Comparison of ENCODE assay signal across 9 mouse cellular contexts in the genomic region with DNA sequence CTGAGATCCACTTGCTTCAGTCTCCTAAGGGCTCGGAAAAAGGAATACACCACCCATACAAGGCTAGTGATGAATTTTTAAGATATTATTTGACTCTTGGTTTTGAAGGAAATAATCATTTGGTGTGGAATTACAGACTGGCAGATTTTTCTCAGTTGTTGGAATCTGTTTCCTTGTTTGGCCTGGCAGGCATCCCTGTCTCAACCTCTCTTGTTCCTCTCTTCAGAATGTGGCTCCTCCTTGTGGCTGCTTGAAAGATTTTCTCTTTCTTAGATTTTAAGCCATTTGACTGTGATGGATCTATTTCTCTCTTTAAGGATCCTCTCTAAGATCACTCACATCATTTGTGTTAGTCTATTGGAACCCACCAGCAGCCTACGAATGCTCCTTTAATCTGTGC. TPM values are rescaled to one million over a fixed set of nuclear protein-coding genes. Genes with fewer than 3 reads are reported as not detected.
DNase-seq lines count a peak whose midpoint lies in the region; ATAC-seq lines count a peak whose summit lies in the region.
"Had no signal": no experiment of that assay in that cellular context is flagged by ENCODE, and none has a peak within 500 bp of the region (broad histone marks: within the 10 kb centered on the region; RNA-seq: fewer than 3 reads in every experiment).

No protein-coding gene starts in this region.

- no peak overlapping the region for H3K27ac ChIP-seq in forebrain, embryonic 14.5 days (ENCODE audit: low read depth, low read length)
- no peak overlapping the region for H3K27ac ChIP-seq in forebrain, embryonic 11.5 days (ENCODE audit: low read depth, low read length)
- no peak overlapping the region for H3K27ac ChIP-seq in midbrain, embryonic 14.5 days (replicated peaks; ENCODE audit: low read depth, low read length)
- no peak overlapping the region for H3K27ac ChIP-seq in midbrain, embryonic 13.5 days
- no peak overlapping the region for H3K27ac ChIP-seq in midbrain, embryonic 10.5 days (replicated peaks)
- H3K27ac ChIP-seq: lung, embryonic 15.5 days had no signal

- no peak overlapping the region for H3K9ac ChIP-seq in forebrain, embryonic 14.5 days (ENCODE audit: low read length)
- H3K9ac ChIP-seq in forebrain, embryonic 11.5 days (ENCODE audit: low read length) = no peak overlapping the region
- H3K9ac ChIP-seq in midbrain, embryonic 14.5 days (replicated peaks; ENCODE audit: low read length) = no peak overlapping the region
- H3K9ac ChIP-seq in midbrain, embryonic 13.5 days (replicated peaks) = no peak overlapping the region
- H3K9ac ChIP-seq: lung, embryonic 15.5 days had no signal

- WGBS in forebrain, embryonic 14.5 days = 85% methylated on average over 2 of the region's 2 CpGs
- 77% methylated on average over 2 of the region's 2 CpGs for WGBS in forebrain, embryonic 11.5 days
- WGBS in midbrain, embryonic 14.5 days = 88% methylated on average over 2 of the region's 2 CpGs
- 78% methylated on average over 2 of the region's 2 CpGs for WGBS in midbrain, embryonic 13.5 days
- WGBS in midbrain, embryonic 10.5 days = 80% methylated on average over 2 of the region's 2 CpGs

- no peaks in the 10 kb centered on the region for H3K9me3 ChIP-seq in forebrain, embryonic 14.5 days (replicated peaks; ENCODE audit: control insufficient read depth, low read length)
- H3K9me3 ChIP-seq in forebrain, embryonic 11.5 days (ENCODE audit: control insufficient read depth, low read length) = no peaks in the 10 kb centered on the region
- no peaks in the 10 kb centered on the region for H3K9me3 ChIP-seq in midbrain, embryonic 14.5 days (ENCODE audit: control insufficient read depth, low read length)
- H3K9me3 ChIP-seq in midbrain, embryonic 13.5 days = no peaks in the 10 kb centered on the region
- H3K9me3 ChIP-seq in midbrain, embryonic 10.5 days (replicated peaks) = no peaks in the 10 kb centered on the region
- H3K9me3 ChIP-seq: lung, embryonic 15.5 days had no signal

- 0 out of 2 replicates have a peak, but pooled peaks cover 4% of the 10 kb centered on the region for H3K4me1 ChIP-seq in forebrain, embryonic 14.5 days (ENCODE audit: control insufficient read depth, insufficient read depth, low read length)
- H3K4me1 ChIP-seq in forebrain, embryonic 11.5 days (replicated peaks; ENCODE audit: control insufficient read depth, insufficient read depth, low read length) = no peaks in the 10 kb centered on the region
- H3K4me1 ChIP-seq in midbrain, embryonic 14.5 days (ENCODE audit: control insufficient read depth, insufficient read depth, low read length) = no peaks in the 10 kb centered on the region
- peaks cover 5% of the 10 kb centered on the region for H3K4me1 ChIP-seq in midbrain, embryonic 13.5 days (replicated peaks)
- peaks cover 10% of the 10 kb centered on the region for H3K4me1 ChIP-seq in midbrain, embryonic 10.5 days
- H3K4me1 ChIP-seq: lung, embryonic 15.5 days had no signal

- no peak for ATAC-seq in forebrain, embryonic 14.5 days
- ATAC-seq in forebrain, embryonic 11.5 days (replicated peaks; ENCODE audit: low FRiP score) = no peak
- no peak for ATAC-seq in midbrain, embryonic 14.5 days (ENCODE audit: low FRiP score, low TSS enrichment)
- no peak for ATAC-seq in midbrain, embryonic 13.5 days

- H3K36me3 ChIP-seq in forebrain, embryonic 14.5 days (ENCODE audit: control insufficient read depth, insufficient read depth, low read length) = no peaks in the 10 kb centered on the region
- no peaks in the 10 kb centered on the region for H3K36me3 ChIP-seq in forebrain, embryonic 11.5 days (ENCODE audit: control insufficient read depth, insufficient read depth, low read length)
- no peaks in the 10 kb centered on the region for H3K36me3 ChIP-seq in midbrain, embryonic 14.5 days (ENCODE audit: control insufficient read depth, insufficient read depth, low read length)
- no peaks in the 10 kb centered on the region for H3K36me3 ChIP-seq in midbrain, embryonic 13.5 days
- H3K36me3 ChIP-seq in midbrain, embryonic 10.5 days = no peaks in the 10 kb centered on the region
- H3K36me3 ChIP-seq: lung, embryonic 15.5 days had no signal

- no peak overlapping the region for H3K4me2 ChIP-seq in forebrain, embryonic 14.5 days (ENCODE audit: low read length)
- H3K4me2 ChIP-seq in forebrain, embryonic 11.5 days (ENCODE audit: low read depth, low read length, severe bottlenecking) = no peak overlapping the region
- H3K4me2 ChIP-seq in midbrain, embryonic 14.5 days (ENCODE audit: low read length) = no peak overlapping the region
- H3K4me2 ChIP-seq in midbrain, embryonic 13.5 days (replicated peaks) = no peak overlapping the region
- H3K4me2 ChIP-seq: lung, embryonic 15.5 days had no signal

- no peak overlapping the region for H3K4me3 ChIP-seq in forebrain, embryonic 14.5 days (ENCODE audit: low read depth, low read length)
- no peak overlapping the region for H3K4me3 ChIP-seq in forebrain, embryonic 11.5 days (ENCODE audit: low read depth, low read length)
- no peak overlapping the region for H3K4me3 ChIP-seq in midbrain, embryonic 14.5 days (replicated peaks; ENCODE audit: low read depth, low read length)
- H3K4me3 ChIP-seq in midbrain, embryonic 13.5 days (replicated peaks) = no peak overlapping the region
- no peak overlapping the region for H3K4me3 ChIP-seq in midbrain, embryonic 10.5 days
- H3K4me3 ChIP-seq: lung, embryonic 15.5 days had no signal

- DNase-seq in forebrain, embryonic 14.5 days (ENCODE audit: low spot score) = peak; percentile 69
- DNase-seq in forebrain, embryonic 11.5 days (ENCODE audit: low spot score) = no peak
- DNase-seq in midbrain, embryonic 14.5 days = peak; percentile 65
- peak; percentile 49 for DNase-seq in adrenal gland, postnatal 14 days
- DNase-seq in gastrocnemius, postnatal 10 days = peak; percentile 51
- DNase-seq in lung, postnatal 36 days = peak; percentile 69
- DNase-seq in midbrain, embryonic 10.5 days (ENCODE audit: low spot score) = no peak

- no peaks in the 10 kb centered on the region for H3K27me3 ChIP-seq in forebrain, embryonic 14.5 days (replicated peaks; ENCODE audit: control insufficient read depth, insufficient read depth, low read length)
- H3K27me3 ChIP-seq in forebrain, embryonic 11.5 days (ENCODE audit: control insufficient read depth, insufficient read depth, low read length) = no peaks in the 10 kb centered on the region
- H3K27me3 ChIP-seq in midbrain, embryonic 14.5 days (ENCODE audit: control insufficient read depth, insufficient read depth, low read length) = no peaks in the 10 kb centered on the region
- H3K27me3 ChIP-seq in midbrain, embryonic 13.5 days = no peaks in the 10 kb centered on the region
- no peaks in the 10 kb centered on the region for H3K27me3 ChIP-seq in midbrain, embryonic 10.5 days (ENCODE audit: low read depth, poor library complexity, severe bottlenecking)
- H3K27me3 ChIP-seq: lung, embryonic 15.5 days had no signal

RNA-seq across cellular contexts. Expression of gene Sgo1, which starts 4.9 kb away (rescaled TPM):
- polyA plus RNA-seq in forebrain, embryonic 14.5 days (2014; fragmentation: Nextera tagmentation; extraction: Ambion mirVana) = 20.3 and 22.9 TPM in 2 replicates
- polyA plus RNA-seq in forebrain, embryonic 11.5 days (2014; fragmentation: Nextera tagmentation; extraction: Ambion mirVana) = 51.3 and 58.5 TPM in 2 replicates
- 7.3 and 9.2 TPM in 2 replicates for polyA plus RNA-seq in midbrain, embryonic 14.5 days (2014; fragmentation: Nextera tagmentation; extraction: Ambion mirVana)
- 16.7 and 17.6 TPM in 2 replicates for polyA plus RNA-seq in midbrain, embryonic 13.5 days (2015; fragmentation: Nextera tagmentation; extraction: Ambion mirVana)
- 3.3 and 5.2 TPM in 2 replicates for total RNA-seq in adrenal gland, postnatal 14 days (2021)
- 1 to 10 TPM; 1.6 to 2.2 TPM for total RNA-seq in gastrocnemius, postnatal 10 days (2021)
- 45.7 and 49.5 TPM in 2 replicates for polyA plus RNA-seq in midbrain, embryonic 10.5 days (2016; fragmentation: Nextera tagmentation; extraction: Ambion mirVana)

Comparison
In these comparisons a context has a peak if more than half of its experiments do, and no peak if none do; other contexts are left out.
1. DNase-seq: peak in forebrain, embryonic 14.5 days (single experiment), midbrain, embryonic 14.5 days (single experiment), adrenal gland, postnatal 14 days (single experiment), gastrocnemius, postnatal 10 days (single experiment) and lung, postnatal 36 days (single experiment); none in forebrain, embryonic 11.5 days (single experiment) and midbrain, embryonic 10.5 days (single experiment).